Mouse (Mus musculus): Measurements from ENCODE around the gene Krtap16-1. TPM values are rescaled to one million over a fixed set of nuclear protein-coding genes. Genes with fewer than 3 reads are reported as not detected.

Krtap16-1 gene
- polyA plus RNA-seq, 1 experiment from 2014 or later = not detected

DNA sequence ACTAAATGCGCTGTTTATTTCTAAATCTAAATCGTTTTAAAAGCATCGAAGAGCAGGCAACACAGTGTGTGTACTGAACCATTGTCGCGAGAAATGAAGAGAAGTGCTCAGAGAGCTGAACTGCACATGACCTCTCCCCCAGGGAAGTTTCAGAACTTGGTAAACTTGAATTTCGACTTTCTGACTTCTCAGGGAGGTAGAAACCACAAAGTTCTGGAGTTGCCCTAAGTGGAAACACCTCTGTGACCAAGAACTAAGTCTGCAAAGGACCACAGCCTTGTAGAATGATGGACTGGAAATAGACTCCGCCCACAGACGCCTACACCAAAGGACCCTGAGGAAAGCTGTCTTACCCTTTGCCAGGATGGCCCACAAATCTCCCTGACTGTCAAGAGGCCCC lies 19.5 kb upstream of the Krtap16-1 start:
- no peaks in the 10 kb centered on the region for H3K9me3 ChIP-seq (ENCODE audit: control insufficient read depth, low read length)
- no peak for DNase-seq (ENCODE audit: low spot score)
- WGBS = 80% methylated on average over 8 of the region's 8 CpGs
- no peak overlapping the region for H3K9ac ChIP-seq (ENCODE audit: low read depth, low read length)
- H3K4me3 ChIP-seq (ENCODE audit: low read depth, low read length) = no peak overlapping the region
- H3K4me2 ChIP-seq = no peak overlapping the region
- no peaks in the 10 kb centered on the region for H3K36me3 ChIP-seq (ENCODE audit: control insufficient read depth, insufficient read depth, low read length)
- H3K27ac ChIP-seq (ENCODE audit: low read depth, low read length) = no peak overlapping the region
- ATAC-seq (replicated peaks; ENCODE audit: low FRiP score) = no peak
- no peaks in the 10 kb centered on the region for H3K4me1 ChIP-seq (replicated peaks; ENCODE audit: control insufficient read depth, insufficient read depth, low read length)
- no peaks in the 10 kb centered on the region for H3K27me3 ChIP-seq (replicated peaks; ENCODE audit: control insufficient read depth, insufficient read depth, low read length)

DNA sequence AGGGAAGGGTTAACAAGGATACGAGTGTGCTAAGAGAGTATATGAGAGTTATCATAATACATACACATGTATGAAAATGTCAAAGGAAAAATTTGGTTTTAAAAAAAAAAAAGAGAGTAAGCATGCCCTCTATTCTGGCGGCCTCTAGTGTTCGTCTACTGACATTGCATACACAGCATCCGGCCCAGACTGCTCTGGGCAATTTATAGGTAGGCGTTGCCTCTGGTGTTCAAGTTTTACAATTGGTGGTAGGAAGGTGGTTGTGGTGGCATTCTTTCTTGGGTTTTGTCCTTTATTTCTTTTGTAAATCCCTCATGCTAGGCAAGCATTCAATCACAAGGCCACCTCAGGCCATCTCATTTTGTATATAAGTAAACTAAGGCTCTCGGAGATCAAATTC lies 18.4 kb upstream of the Krtap16-1 start:
- Histone ChIP-seq H3K4me2 (no peak overlapping the region), H3K9me3 (ENCODE audit: control insufficient read depth, low read length) (no peaks in the 10 kb centered on the region), H3K27ac (ENCODE audit: low read depth, low read length) (no peak overlapping the region), H3K9ac (ENCODE audit: low read depth, low read length) (no peak overlapping the region), H3K4me1 (replicated peaks; ENCODE audit: control insufficient read depth, insufficient read depth, low read length) (no peaks in the 10 kb centered on the region), H3K36me3 (ENCODE audit: control insufficient read depth, insufficient read depth, low read length) (no peaks in the 10 kb centered on the region), H3K4me3 (ENCODE audit: low read depth, low read length) (no peak overlapping the region), H3K27me3 (replicated peaks; ENCODE audit: control insufficient read depth, insufficient read depth, low read length) (no peaks in the 10 kb centered on the region)
- ATAC-seq (replicated peaks; ENCODE audit: low FRiP score) (no peak), DNase-seq (ENCODE audit: low spot score) (no peak)
- 29% methylated on average over 6 of the region's 6 CpGs for WGBS

DNA sequence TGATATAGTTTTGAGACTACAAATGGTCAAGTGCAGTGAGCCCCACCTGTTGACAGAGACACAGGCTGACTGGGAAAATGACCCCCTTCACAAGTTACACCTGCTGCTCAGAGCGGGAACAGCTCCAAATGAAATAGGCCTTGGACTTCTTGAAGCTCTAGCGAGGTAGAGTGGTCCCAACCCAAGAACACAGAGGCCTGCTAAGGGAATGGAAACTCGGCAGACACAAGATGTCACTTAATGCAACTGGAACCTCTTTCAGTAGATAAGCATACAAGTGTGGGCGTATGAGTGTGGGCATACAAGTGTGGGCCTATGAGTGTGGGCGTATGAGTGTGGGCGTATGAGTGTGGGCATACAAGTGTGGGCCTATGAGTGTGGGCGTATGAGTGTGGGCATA lies 12.7 kb upstream of the Krtap16-1 start:
- DNase-seq (ENCODE audit: low spot score) (no peak), ATAC-seq (replicated peaks; ENCODE audit: low FRiP score) (no peak)
- Histone ChIP-seq H3K9me3 (ENCODE audit: control insufficient read depth, low read length) (no peaks in the 10 kb centered on the region), H3K4me1 (replicated peaks; ENCODE audit: control insufficient read depth, insufficient read depth, low read length) (no peaks in the 10 kb centered on the region), H3K27ac (ENCODE audit: low read depth, low read length) (no peak overlapping the region), H3K36me3 (ENCODE audit: control insufficient read depth, insufficient read depth, low read length) (no peaks in the 10 kb centered on the region), H3K9ac (ENCODE audit: low read depth, low read length) (no peak overlapping the region), H3K4me2 (no peak overlapping the region), H3K4me3 (ENCODE audit: low read depth, low read length) (no peak overlapping the region), H3K27me3 (replicated peaks; ENCODE audit: control insufficient read depth, insufficient read depth, low read length) (no peaks in the 10 kb centered on the region)
- 84% methylated on average over 7 of the region's 7 CpGs for WGBS

DNA sequence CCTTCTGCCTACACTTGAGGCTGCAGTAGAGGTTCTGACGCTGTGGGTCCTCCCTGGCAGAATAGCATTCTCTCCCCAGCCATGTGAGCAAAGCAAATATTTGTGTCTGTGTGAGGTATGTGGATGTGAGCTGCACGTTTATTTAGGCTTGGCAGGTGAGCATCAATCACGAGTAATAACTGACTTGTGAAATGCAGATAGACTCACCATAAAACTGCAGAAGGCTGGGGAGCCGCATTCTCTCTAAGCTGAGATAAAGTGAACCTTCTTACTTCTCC lies 7.9 kb upstream of the Krtap16-1 start:
- WGBS = 57% methylated on average over 4 of the region's 4 CpGs
- DNase-seq (ENCODE audit: low spot score) = no peak

DNA sequence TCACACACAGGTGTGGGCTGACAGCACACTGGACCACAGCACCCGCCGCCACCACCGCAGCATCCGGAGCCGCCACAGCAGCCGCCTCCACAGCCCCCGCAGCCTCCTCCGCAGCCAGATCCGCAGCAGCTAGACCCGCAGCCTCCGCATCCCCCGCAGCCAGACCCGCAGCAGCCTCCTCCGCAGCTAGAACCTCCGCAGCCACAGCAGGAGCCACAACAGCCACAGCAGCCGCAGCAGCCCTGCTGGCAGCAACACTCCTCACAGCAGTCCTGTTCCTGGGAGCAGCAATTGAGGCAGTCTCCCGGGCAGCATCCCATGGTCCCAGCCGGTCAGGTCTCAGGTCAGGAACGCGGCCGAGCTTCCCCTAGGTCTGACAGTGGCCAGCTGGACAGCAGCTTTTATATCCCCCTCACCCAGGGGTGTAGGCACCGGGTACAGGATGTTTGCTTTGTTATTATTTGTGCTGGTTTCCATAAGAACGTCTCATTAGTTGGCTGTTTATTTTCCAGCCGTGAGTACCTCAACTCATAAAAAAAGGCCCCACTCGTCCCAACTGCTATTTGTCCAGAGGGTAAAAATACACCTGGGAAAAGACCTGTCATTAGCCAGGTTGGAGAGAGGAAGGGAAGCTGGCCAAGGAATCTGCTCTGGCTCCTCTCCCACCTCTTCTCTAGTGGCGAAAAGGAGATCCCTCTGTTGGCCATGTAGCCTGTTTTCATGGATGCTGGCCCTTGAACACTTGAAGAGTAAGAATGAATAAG lies 7.4 kb upstream of the Krtap16-1 start, which contains the start of gene Krtap17-1:
Gene Krtap17-1, minus strand, starts transcription at position 375 of the 764 bp plus-strand sequence.
- 27% methylated on average over 25 of the region's 26 CpGs for WGBS
- Histone ChIP-seq H3K27me3 (replicated peaks; ENCODE audit: control insufficient read depth, insufficient read depth, low read length) (no peaks in the 10 kb centered on the region), H3K4me3 (ENCODE audit: low read depth, low read length) (no peak within 1 kb of the TSS), H3K9ac (ENCODE audit: low read depth, low read length) (no peak within 1 kb of the TSS), H3K4me2 (no peak within 1 kb of the TSS), H3K36me3 (ENCODE audit: control insufficient read depth, insufficient read depth, low read length) (no peaks in the 10 kb centered on the region), H3K9me3 (ENCODE audit: control insufficient read depth, low read length) (no peaks in the 10 kb centered on the region), H3K4me1 (replicated peaks; ENCODE audit: control insufficient read depth, insufficient read depth, low read length) (no peaks in the 10 kb centered on the region), H3K27ac (ENCODE audit: low read depth, low read length) (no peak within 1 kb of the TSS)
- ATAC-seq (replicated peaks; ENCODE audit: low FRiP score) (no peak), DNase-seq (ENCODE audit: low spot score) (no peak)

More for the DNA sequence above, 7.9 kb upstream of the Krtap16-1 start:
- Histone ChIP-seq H3K4me2 (no peak overlapping the region), H3K27ac (ENCODE audit: low read depth, low read length) (no peak overlapping the region), H3K9me3 (ENCODE audit: control insufficient read depth, low read length) (no peaks in the 10 kb centered on the region), H3K9ac (ENCODE audit: low read depth, low read length) (no peak overlapping the region), H3K4me3 (ENCODE audit: low read depth, low read length) (no peak overlapping the region), H3K4me1 (replicated peaks; ENCODE audit: control insufficient read depth, insufficient read depth, low read length) (no peaks in the 10 kb centered on the region), H3K36me3 (ENCODE audit: control insufficient read depth, insufficient read depth, low read length) (no peaks in the 10 kb centered on the region), H3K27me3 (replicated peaks; ENCODE audit: control insufficient read depth, insufficient read depth, low read length) (no peaks in the 10 kb centered on the region)
- ATAC-seq (replicated peaks; ENCODE audit: low FRiP score) = no peak

DNA sequence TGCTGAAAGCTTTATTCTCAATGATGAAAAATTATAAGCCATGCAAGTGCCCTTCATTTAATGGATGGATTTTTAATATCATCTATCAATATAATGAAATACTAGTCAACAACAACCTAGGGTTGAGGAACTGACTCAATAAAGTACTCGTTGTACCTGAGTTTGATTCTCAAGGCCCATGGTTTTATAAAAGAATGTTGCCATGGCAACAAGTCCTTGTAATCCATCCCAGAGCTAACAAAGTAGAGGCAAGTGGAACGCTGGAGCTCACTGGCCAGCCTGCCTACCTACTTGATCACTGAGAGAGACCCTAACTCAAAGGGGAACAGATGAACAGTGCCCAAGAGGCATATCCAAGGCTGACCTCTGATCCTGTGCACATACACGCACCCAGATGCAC lies 4.2 kb upstream of the Krtap16-1 start:
- H3K36me3 ChIP-seq (ENCODE audit: control insufficient read depth, insufficient read depth, low read length) = no peaks in the 10 kb centered on the region
- H3K4me2 ChIP-seq = no peak overlapping the region
- H3K9me3 ChIP-seq (ENCODE audit: control insufficient read depth, low read length) = no peaks in the 10 kb centered on the region
- ATAC-seq (replicated peaks; ENCODE audit: low FRiP score) (no peak), DNase-seq (ENCODE audit: low spot score) (no peak)
- no peak overlapping the region for H3K9ac ChIP-seq (ENCODE audit: low read depth, low read length)
- no peaks in the 10 kb centered on the region for H3K27me3 ChIP-seq (replicated peaks; ENCODE audit: control insufficient read depth, insufficient read depth, low read length)
- no peak overlapping the region for H3K27ac ChIP-seq (ENCODE audit: low read depth, low read length)
- H3K4me1 ChIP-seq (replicated peaks; ENCODE audit: control insufficient read depth, insufficient read depth, low read length) = no peaks in the 10 kb centered on the region
- 79% methylated on average over 3 of the region's 3 CpGs for WGBS
- H3K4me3 ChIP-seq (ENCODE audit: low read depth, low read length) = no peak overlapping the region

DNA sequence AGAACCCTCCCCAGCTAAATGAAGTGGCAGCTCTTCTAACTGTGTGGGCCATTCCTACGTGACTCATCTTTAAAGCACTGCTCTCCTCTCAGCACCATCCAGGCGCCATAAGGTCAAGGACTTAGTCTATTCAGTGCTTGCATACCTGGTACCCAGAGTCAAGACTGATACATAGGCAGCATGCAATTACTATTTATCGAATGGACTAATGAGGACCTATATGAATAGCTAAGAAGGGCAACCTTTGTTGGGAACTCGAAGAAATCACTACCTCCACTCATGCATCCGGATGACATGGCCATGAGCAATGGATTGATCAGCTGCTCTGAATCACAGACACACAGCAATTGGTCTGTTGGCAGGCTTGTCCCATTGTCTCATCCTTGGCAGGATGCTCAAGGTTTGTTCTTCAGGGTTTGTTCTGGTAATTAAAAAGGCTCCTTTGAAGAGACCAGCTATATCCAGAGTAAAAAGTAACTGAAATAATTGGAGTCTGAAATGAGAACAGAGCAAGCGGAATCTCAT lies 3.5 kb upstream of the Krtap16-1 start:
- Histone ChIP-seq H3K4me1 (replicated peaks; ENCODE audit: control insufficient read depth, insufficient read depth, low read length) (no peaks in the 10 kb centered on the region), H3K27me3 (replicated peaks; ENCODE audit: control insufficient read depth, insufficient read depth, low read length) (no peaks in the 10 kb centered on the region), H3K27ac (ENCODE audit: low read depth, low read length) (no peak overlapping the region), H3K36me3 (ENCODE audit: control insufficient read depth, insufficient read depth, low read length) (no peaks in the 10 kb centered on the region), H3K4me3 (ENCODE audit: low read depth, low read length) (no peak overlapping the region), H3K4me2 (no peak overlapping the region), H3K9me3 (ENCODE audit: control insufficient read depth, low read length) (no peaks in the 10 kb centered on the region), H3K9ac (ENCODE audit: low read depth, low read length) (no peak overlapping the region)
- ATAC-seq (replicated peaks; ENCODE audit: low FRiP score) (no peak), DNase-seq (ENCODE audit: low spot score) (no peak)
- WGBS = 71% methylated on average over 6 of the region's 6 CpGs

DNA sequence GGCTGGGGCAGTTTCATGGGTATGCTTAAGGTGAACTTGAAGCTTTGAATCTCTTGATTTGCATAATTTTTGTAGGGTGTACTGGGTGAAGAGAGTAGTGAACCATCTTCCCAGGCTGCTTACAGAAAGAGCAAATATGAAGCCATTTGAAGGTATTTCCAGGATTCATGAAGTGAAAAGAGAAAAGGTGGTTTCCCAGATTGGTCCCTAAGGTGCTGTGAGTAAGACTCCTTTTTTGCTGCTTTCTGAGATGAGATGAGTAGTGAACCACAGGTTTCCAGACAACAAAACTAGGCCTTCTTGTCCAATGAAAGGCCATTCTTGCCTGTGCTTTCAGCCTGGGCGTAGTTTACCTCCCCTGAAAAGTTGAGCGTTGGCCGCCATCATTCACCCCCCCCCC lies 2.1 kb upstream of the Krtap16-1 start:
- no peak for DNase-seq (ENCODE audit: low spot score)
- Histone ChIP-seq H3K9ac (ENCODE audit: low read depth, low read length) (no peak overlapping the region), H3K27ac (ENCODE audit: low read depth, low read length) (no peak overlapping the region), H3K9me3 (ENCODE audit: control insufficient read depth, low read length) (no peaks in the 10 kb centered on the region), H3K4me3 (ENCODE audit: low read depth, low read length) (no peak overlapping the region), H3K4me1 (replicated peaks; ENCODE audit: control insufficient read depth, insufficient read depth, low read length) (no peaks in the 10 kb centered on the region), H3K4me2 (no peak overlapping the region), H3K27me3 (replicated peaks; ENCODE audit: control insufficient read depth, insufficient read depth, low read length) (no peaks in the 10 kb centered on the region), H3K36me3 (ENCODE audit: control insufficient read depth, insufficient read depth, low read length) (no peaks in the 10 kb centered on the region)
- no peak for ATAC-seq (replicated peaks; ENCODE audit: low FRiP score)
- WGBS = 89% methylated on average over 3 of the region's 3 CpGs
